Mouse (Mus musculus) liver, adult 2 months (tissue): ENCODE results near the gene Cd24a. TPM values are rescaled to one million over a fixed set of nuclear protein-coding genes. Genes with fewer than 3 reads are reported as not detected.

ENCODE experiments used
- DNase-seq: peaks from one replicate; pipeline ENCODE4 v3.0.0-alpha.2; 2011; ENCODE audit warnings: low read depth, low spot score; ENCODE audit errors: extremely low read depth
- H3K27ac ChIP-seq: fragments of 200-500 bp; replicated peaks from 2 replicates; pipeline ENCODE4 v1.5.1; 2012; ENCODE audit warnings: low read depth, mild to moderate bottlenecking, control low read depth, inconsistent platforms, low read length; ENCODE audit not compliant: insufficient read depth
- H3K27me3 ChIP-seq: fragments of 200-500 bp; 2 replicates; pipeline ENCODE4 v1.6.1; 2012; ENCODE audit warnings: mild to moderate bottlenecking, moderate library complexity, low read length, inconsistent platforms; ENCODE audit not compliant: control insufficient read depth, insufficient read depth
- H3K36me3 ChIP-seq: fragments of 200-500 bp; 2 replicates; pipeline ENCODE4 v1.6.1; 2012; ENCODE audit warnings: low read length, inconsistent platforms; ENCODE audit not compliant: control insufficient read depth, insufficient read depth
- H3K4me1 ChIP-seq: fragments of 200-500 bp; 2 replicates; pipeline ENCODE4 v1.6.1; 2011; ENCODE audit warnings: low read length; ENCODE audit not compliant: control insufficient read depth, insufficient read depth
- H3K4me3 ChIP-seq: fragments of 200-500 bp; 2 replicates; pipeline ENCODE4 v1.5.1; 2011; ENCODE audit warnings: low read depth, mild to moderate bottlenecking, control low read depth, low read length, moderate library complexity; ENCODE audit not compliant: insufficient read depth
- H3K79me2 ChIP-seq: fragments of 200-500 bp; 2 replicates; pipeline ENCODE4 v1.6.1; 2012; ENCODE audit warnings: inconsistent platforms, mild to moderate bottlenecking, low read length, moderate library complexity; ENCODE audit not compliant: control insufficient read depth, insufficient read depth
- H3K9ac ChIP-seq: fragments of 200-500 bp; 2 replicates; pipeline ENCODE4 v1.6.1; 2012; ENCODE audit warnings: low read depth, mild to moderate bottlenecking, control low read depth, inconsistent platforms, low read length
- CTCF ChIP-seq: fragments of 200-500 bp; IDR thresholded peaks from 2 replicates; pipeline ENCODE4 v1.5.1; 2011; ENCODE audit warnings: low read depth, low read length, control low read depth
- POLR2A ChIP-seq: fragments of 200-500 bp; IDR thresholded peaks from 2 replicates; pipeline ENCODE4 v1.6.1; 2011; ENCODE audit warnings: low read length, control low read depth; ENCODE audit not compliant: insufficient read depth; ENCODE audit errors: extremely low read depth
- whole genome bisulfite sequencing: fragments of 180-500 bp; shearing (Covaris S2); methylation state at CpG from one replicate; pipeline ENCODE4 v1.1.7; 2018; 5-methylcytosine and 5-hydroxymethylcytosine counted together
- polyA plus RNA-seq: library from polyadenylated mRNA; depleted of rRNA; stranded (reverse); fragments of >200 nt; gene quantifications from 2 replicates; pipeline ENCODE4 v1.2.3, GENCODE M21; 2012; rRNA removed
- total RNA-seq: library from RNA; depleted of rRNA; stranded (reverse); fragments of >200 nt; gene quantifications from 2 replicates; pipeline ENCODE4 v1.2.3, GENCODE M21; 2014; rRNA removed

The Cd24a gene
- total and polyA plus RNA-seq, 2 experiments = 1.7 to 5.7 TPM

- H3K4me1 ChIP-seq = no peaks in the 10 kb centered on the region
- H3K79me2 ChIP-seq = no peaks in the 10 kb centered on the region
- no peak overlapping the region for H3K9ac ChIP-seq
- no peaks in the 10 kb centered on the region for H3K36me3 ChIP-seq
- no peak for DNase-seq
- WGBS = 63% methylated on average over 2 of the region's 2 CpGs
- TF ChIP-seq POLR2A (no peak), CTCF (no peak)
- H3K4me3 ChIP-seq = no peak overlapping the region
- H3K27me3 ChIP-seq = no peaks in the 10 kb centered on the region
- H3K27ac ChIP-seq = no peak overlapping the region
These were observed 53.7 kb downstream of the Cd24a start for GRCm38 (mm10) chr10:43631639-43632354.

DNA sequence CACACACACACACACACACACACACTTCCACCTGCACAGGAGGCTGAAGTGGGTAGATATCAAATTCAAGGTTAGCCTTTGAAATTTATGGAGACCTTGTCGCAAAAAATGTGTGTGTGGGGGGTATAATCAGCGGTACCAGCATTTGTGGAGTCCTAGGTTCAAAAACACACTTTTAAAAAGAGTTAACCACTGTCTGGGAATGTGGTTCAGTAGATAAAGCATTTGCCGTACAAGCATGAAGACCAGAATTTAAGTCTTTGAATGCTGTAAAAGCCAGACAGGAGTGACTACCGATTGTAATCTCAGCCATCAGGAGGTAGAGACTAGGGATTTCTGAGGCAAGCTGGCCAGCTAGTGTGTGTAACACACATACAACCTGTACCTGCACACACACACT, 55.0 kb downstream of the Cd24a start:
- TF ChIP-seq POLR2A = no peak
- TF ChIP-seq CTCF = no peak
- WGBS = 89% methylated on average over 4 of the region's 4 CpGs
- Histone ChIP-seq H3K4me3 (no peak overlapping the region), H3K36me3 (no peaks in the 10 kb centered on the region), H3K27ac (no peak overlapping the region), H3K27me3 (no peaks in the 10 kb centered on the region), H3K9ac (no peak overlapping the region), H3K79me2 (no peaks in the 10 kb centered on the region), H3K4me1 (no peaks in the 10 kb centered on the region)
- no peak for DNase-seq

Other genes with a start within 250 kb of the Cd24a start
- gene Bend3, start 99.5 kb upstream of the Cd24a start, total RNA-seq = 1.3 and 1.5 TPM in 2 replicates
- 1.8 and 2.1 TPM in 2 replicates for gene Bend3, start 99.5 kb upstream of the Cd24a start, polyA plus RNA-seq
- gene Gm9803, start 54.2 kb upstream of the Cd24a start, total RNA-seq = 4.0 and 9.3 TPM in 2 replicates
- gene Gm9803, start 54.2 kb upstream of the Cd24a start, polyA plus RNA-seq = 57.1 and 65.8 TPM in 2 replicates
- 19.9 and 21.5 TPM in 2 replicates for gene 1700021F05Rik, start 37.3 kb upstream of the Cd24a start, total RNA-seq
- 5.9 and 6.2 TPM in 2 replicates for gene 1700021F05Rik, start 37.3 kb upstream of the Cd24a start, polyA plus RNA-seq